Mouse (Mus musculus) cerebellum, postnatal 4 days (tissue): Measurements from ENCODE around the gene Pih1d1.
A peak's percentile ranks its signal among the peaks of the same experiment; 100 is the strongest.
"Not testable (repeated sequence)": the region's sequence is repeated elsewhere in the genome, so short reads cannot be mapped to it uniquely, and the experiment has no call there.

Experiments used
- DNase-seq, 2 experiments: peaks; one replicate each; pipeline ENCODE4 v3.0.0; 2022; ENCODE audit warnings: low spot score in 2 of 2, mixed read lengths in 1 of 2

Gene Pih1d1

GRCm38 (mm10) chr7:45147899-45148298 is 6.2 kb upstream of the Pih1d1 start:
- DNase-seq, result no peak

DNA sequence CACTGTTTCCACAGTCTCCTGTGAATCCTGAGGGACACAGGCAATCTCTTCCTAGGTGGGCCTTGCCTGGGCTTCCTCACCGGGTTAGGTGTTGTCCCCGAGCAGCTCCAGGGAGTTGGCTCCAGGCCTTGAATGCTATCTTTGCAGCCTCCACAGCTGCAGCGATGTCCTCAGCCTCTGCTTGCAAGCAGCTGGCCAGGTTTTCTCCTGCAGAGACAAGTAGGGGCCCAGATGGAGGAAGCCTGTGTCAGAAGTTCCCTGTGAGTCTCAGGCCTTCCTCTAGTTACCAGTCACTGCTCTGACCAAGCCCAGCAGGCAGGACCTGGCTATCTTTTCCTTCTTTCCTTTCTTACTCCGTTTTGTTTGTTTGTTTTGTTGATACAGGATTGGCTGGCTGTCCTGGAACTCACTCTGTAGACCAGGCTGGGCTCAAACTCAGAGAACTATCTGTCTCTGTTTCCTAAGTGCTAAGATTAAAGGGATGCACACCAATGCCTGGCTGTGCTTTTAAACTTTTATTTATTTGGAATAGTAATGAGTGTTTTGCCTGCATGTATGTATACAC is 5.5 kb upstream of the Pih1d1 start:
- DNase-seq, result no peak

GRCm38 (mm10) chr7:45149545-45149944 is 4.6 kb upstream of the Pih1d1 start:
- no peak for DNase-seq

DNA sequence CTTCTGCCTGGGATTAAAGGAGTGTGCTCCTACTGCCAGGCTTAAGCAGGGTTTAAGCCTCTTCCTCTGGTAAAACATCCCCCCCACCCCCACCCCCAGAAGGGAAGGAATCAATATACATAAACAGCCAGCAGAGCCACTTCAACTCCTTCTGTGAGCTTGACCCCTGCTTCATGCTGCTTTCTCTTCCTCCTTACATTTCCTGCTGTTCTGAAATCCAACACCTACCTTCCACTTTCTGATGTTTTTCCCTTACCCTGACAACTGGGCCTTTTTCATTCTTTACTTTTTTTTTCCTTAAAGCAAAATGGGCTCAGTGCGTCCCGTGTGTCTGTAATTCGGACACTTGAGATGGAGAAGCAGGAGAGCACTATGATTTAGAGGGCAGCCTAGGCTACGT is 3.8 kb upstream of the Pih1d1 start:
- DNase-seq, result no peak

DNA sequence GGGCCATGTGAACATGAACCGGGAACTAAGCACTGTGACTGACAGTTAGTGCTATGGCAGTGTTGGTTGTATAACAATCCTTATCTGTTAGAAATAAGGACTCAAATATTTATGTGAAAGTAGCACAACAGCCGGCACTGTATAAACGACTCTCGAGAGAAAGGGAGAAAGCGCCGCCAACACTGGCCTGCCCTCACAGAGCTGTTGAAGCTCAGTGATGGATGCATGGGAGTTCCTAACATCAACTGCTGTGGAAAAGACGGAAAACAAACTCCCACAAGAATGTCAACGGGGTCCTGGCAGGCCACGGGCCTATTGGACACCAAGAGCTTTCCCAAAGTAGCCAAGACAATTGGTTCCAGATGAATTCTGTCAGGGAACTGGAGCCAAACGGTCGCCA is 2.8 kb upstream of the Pih1d1 start:
- no peak for DNase-seq

GRCm38 (mm10) chr7:45153052-45153451 is 1.1 kb upstream of the Pih1d1 start:
- DNase-seq, result not testable (repeated sequence)

- no peak for DNase-seq
Measured at GRCm38 (mm10) chr7:45153586-45153985, 517 bp upstream of the Pih1d1 start.

DNA sequence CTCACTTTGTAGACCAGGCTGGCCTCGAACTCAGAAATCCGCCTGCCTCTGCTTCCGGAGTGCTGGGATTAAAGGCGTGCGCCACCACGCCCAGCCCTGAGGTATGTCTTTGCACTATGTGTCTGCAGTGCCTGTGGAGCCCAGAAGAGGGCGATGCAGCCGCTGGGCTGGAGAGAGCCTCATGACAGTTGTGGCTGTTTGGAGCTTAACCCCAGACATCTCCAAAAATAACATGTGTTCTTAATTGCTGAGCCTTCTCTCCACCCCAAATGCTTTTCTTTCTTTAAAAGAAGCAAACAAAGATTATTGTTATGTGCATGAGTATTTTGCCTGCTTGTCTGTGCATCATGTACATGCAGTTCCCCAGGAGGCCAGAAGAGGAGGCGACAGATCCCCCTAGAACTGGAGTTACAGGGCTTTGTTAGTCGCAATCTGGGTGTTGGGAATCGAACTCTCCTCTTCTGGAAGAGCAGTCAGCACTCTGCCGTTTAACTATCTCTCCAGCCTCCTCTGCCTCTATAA is 951 bp downstream of the Pih1d1 start:
- DNase-seq, result peak in 1 of 2 experiments; percentile 68

DNA sequence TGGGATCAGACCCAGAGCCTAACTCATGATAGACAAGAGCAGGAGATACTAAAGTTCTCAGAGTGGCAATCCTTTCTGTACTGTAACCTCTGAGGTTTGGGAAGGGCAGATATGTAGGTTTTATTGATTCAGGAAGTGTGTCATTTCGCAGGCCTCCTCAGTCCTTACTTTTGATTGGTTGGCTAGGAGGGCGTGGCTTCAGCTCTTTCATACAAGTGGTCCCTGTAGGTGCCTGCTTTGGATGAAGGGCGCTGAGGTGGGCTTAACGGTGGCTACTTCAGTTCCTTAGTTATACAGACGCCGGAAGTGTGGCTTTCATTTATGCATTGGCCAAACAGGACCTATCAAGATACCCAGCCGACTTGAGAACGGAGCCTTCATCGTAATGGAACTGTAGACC is 1.5 kb downstream of the Pih1d1 start:
- DNase-seq, result no peak

DNA sequence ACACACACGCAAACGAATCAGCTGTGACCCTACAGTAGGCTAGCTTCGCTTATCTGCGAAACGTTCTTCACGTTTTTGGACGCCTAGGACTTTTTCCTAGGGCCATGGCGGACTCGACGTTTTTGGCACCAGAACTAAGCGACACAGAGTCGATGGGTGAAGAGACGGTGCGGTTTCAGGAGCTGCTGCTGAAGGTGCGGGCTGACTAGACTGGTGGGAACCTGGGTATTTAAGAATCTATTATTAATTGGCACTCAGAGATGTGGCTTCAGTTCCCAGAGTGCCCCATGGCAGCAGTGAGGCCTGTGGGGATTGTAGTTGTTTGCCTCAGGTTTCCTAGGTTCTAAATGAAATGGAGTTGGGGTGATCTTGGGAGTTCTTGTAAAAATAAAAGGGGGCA is 2.1 kb downstream of the Pih1d1 start:
- no peak for DNase-seq

- DNase-seq, result no peak
Measured at GRCm38 (mm10) chr7:45157459-45157858, 3.4 kb downstream of the Pih1d1 start.

DNA sequence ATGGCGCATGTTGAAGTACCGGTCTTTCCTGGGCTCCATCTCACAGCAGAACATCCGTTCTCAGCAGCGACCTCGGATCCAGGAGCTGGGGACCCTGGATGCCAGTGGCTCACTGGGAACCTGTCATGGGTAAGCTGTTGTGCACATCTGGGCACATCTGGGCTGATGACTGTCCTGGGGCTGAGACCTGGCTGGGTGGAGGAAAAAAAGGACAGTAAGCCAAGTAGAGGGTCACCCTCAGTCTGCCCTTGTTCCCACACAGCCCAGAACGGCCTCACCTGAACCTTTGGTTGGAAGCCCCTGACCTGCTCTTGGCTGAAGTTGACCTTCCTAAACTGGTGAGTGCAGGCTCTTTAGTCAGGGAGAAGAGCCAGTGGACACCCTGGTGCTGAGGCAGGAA is 4.9 kb downstream of the Pih1d1 start:
- no peak for DNase-seq

DNA sequence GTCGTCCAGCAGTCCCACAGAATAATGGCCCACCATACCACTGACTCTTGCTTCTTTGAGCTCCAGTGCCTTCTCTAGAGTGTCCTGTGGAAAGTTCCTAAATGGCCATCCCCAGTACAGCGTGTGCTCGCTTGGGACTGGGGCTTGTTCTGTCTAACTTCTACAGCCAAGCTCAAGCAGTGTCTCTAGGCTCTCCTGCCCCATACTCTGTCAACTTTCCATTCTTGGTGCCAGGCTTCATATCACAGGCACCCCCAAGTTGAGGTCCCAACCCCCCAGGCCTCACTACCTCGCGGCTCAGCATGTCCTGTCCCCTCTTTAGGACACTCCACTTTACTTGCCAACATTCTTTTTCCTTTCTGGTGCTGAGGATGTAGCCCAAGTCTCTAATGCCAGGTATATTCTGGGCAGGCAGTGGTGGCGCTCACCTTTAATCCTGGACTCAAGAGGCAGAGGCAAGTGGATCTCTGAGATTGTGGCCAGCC is 6.3 kb downstream of the Pih1d1 start:
- no peak for DNase-seq

DNA sequence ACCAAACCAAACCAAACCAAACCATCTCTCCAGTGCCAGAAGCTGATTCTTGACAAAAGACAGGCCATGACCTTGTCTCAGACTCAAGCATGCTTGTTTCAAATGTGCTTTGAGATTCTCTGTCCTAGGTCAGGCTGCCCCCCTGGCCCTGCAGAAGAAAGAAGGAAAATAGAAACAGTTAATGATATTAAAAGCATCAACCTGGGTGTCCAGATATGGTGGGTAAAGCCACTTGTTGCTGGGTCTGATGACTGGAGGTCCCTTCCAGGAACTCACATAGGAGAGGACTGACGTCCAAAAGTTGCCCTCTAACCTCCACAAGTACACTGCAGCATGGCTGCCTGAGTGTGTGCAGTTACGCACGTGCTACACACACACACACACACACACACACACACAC is 6.8 kb downstream of the Pih1d1 start:
- no peak for DNase-seq

DNA sequence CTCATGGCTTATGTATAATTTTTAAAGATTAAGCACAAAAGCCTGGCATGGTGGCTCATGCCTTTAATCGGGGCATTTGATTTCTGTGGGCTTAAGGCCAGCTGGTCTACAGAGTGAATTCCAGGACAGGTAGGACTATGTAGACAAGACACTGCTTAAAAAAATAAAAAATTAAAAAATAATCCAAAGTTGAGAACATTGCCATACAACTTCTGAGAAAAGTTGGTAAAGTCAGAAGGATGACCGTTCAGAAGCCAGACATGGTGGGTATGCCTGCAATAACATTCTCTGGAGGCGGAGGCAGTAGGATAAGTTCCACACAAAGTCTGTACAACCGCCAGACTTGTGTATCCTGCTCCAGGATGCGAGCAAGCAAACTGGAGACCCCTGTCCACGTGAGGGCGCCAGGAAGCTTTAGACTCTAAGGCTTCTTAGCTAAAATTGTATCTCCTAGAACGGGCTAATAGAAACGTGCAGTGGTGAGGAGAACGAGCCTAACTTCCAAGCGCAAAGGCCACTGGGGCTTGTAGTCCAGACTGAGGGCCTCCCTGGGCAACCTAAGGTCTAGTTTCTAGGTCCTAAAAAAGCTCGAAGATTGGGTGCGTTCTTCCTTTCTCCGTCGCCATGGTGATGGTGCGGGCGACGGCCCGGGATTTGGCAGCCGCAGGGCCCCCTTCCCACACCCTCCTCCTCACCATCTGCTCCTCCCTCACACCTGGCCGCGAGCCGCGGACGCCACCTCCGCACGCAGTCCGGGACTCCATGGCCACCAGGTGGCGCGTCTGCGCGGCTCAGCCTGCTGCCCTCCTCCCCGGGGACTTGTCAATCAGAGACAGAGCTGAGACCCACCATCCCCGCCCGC is 7.7 kb downstream of the Pih1d1 start:
- DNase-seq, result peak; percentile 91 to 97

DNA sequence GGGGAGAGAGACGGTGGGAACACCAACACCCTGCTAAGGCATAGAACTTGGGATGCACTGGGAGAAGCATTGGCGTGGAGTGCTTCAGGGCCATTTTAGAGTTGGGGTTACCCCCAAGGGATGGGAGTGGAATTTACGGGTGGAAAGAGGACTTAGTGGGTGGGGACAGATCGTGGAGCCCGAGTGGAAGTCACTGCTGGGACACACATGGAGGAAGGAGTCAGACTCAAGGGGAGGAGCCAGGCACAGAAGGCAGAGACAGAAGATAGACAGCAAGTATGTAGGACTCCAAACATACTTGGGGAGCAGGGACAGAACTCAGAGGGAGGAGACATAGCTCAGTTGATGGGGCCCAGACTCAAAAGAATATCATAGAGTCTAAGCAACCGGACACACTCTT is 8.4 kb downstream of the Pih1d1 start:
- no peak for DNase-seq

GRCm38 (mm10) chr7:45162996-45163615 is 9.0 kb downstream of the Pih1d1 start:
- DNase-seq, result no peak

DNA sequence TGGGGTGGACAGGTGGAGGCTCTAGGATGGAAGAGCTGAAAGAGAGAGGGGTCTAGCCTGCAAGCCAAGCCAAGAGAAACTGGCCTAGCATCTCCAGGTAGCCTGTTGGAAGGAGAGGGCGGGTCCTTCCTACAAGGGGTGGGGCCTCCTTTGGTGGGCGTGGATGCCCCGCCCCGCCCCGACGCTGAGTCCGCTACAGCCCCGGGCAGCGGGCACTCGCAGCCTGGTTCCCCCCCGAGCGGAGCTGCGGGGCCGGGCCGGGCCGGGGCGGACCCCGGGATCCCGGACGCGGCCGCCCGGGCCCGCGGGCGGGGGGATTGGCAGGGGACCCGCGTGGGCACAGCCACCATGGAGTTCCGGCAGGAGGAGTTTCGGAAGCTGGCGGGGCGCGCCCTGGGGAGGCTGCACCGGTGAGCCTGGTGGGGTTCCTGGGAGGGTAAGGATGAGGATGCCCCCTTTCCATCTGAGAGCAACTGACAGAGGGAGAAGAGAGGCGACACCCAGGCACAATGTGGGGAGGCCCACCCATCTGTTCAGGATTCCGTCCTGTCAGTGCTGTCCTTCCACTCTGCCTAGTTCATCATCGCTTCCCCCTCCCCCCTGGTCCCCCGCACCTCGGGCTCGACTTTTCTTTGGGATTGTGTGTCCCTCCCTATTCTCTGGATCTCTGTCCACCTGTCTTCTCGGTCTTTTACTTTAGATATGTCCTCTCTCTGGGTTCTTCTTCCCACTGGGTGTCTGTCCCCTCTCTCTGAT is 9.8 kb downstream of the Pih1d1 start, which contains the start of gene Slc17a7:
Gene Slc17a7, plus strand, starts transcription at position 215 of the 756 bp plus-strand sequence.
- DNase-seq, result no peak

- DNase-seq, result no peak
Measured at GRCm38 (mm10) chr7:45164833-45165232, 10.7 kb downstream of the Pih1d1 start.

DNA sequence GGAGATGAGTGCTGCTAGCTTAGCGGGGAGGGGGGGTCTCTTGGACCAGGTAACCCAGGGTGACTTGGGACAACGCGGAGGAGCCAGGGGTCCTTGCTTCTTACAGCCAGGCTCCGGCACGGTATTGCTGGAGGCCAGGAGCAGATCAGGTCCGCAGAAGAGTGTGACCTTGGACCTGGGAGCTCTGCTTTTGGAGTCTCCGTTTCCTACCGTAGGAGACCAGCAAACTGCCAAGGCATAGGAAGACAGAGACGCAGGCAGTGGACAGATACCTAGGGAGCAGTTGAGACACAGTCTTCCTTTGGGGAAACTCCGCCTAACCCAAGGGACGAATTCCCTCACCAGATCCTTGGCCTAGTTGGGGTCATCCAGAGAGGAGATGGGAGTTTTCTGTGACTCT is 11.6 kb downstream of the Pih1d1 start:
- DNase-seq, result no peak

- no peak for DNase-seq
Measured at GRCm38 (mm10) chr7:45166950-45167401, 12.9 kb downstream of the Pih1d1 start.
